Mouse (Mus musculus) heart, postnatal 0 days (tissue): ENCODE measurements around the gene Scnn1b. TPM values are rescaled to one million over a fixed set of nuclear protein-coding genes. Genes with fewer than 3 reads are reported as not detected.

Experiments used
- ATAC-seq: fragments of 200-750 bp; cut with Nextera tagmentation; 2 replicates; pipeline ENCODE4 v1.8.0; 2017; ENCODE audit warnings: low read depth, moderate number of reproducible peaks, moderate library complexity; ENCODE audit not compliant: insufficient read depth
- DNase-seq: peaks from one replicate; pipeline ENCODE4 v3.0.0-alpha.2; 2016; ENCODE audit warnings: low spot score
- H3K27ac ChIP-seq: fragments of 300-500 bp; sonication (generic); 2 replicates; pipeline ENCODE4 v1.5.1; 2014; ENCODE audit warnings: low read depth, mild to moderate bottlenecking
- H3K27me3 ChIP-seq: fragments of 300-500 bp; sonication (generic); 2 replicates; pipeline ENCODE4 v1.6.1; 2014; ENCODE audit warnings: low read length, mixed read lengths; ENCODE audit not compliant: control insufficient read depth, insufficient read depth
- H3K36me3 ChIP-seq: fragments of 300-500 bp; sonication (generic); replicated peaks from 2 replicates; pipeline ENCODE4 v1.6.1; 2014; ENCODE audit warnings: low read length, mixed read lengths; ENCODE audit not compliant: control insufficient read depth, insufficient read depth
- H3K4me1 ChIP-seq: fragments of 300-500 bp; sonication (generic); 2 replicates; pipeline ENCODE4 v1.6.1; 2014; ENCODE audit warnings: antibody characterized with exemption; ENCODE audit not compliant: control insufficient read depth, insufficient read depth
- H3K4me2 ChIP-seq: fragments of 300-500 bp; sonication (generic); 2 replicates; pipeline ENCODE4 v1.6.1; 2014; ENCODE audit warnings: low read depth, mild to moderate bottlenecking, low read length, moderate library complexity
- H3K4me3 ChIP-seq: fragments of 300-500 bp; sonication (generic); 2 replicates; pipeline ENCODE4 v1.5.1; 2014; ENCODE audit warnings: low read depth, low read length
- H3K9ac ChIP-seq: fragments of 300-500 bp; sonication (generic); replicated peaks from 2 replicates; pipeline ENCODE4 v1.6.1; 2014; ENCODE audit warnings: low read depth, low read length, mixed read lengths
- H3K9me3 ChIP-seq: fragments of 300-500 bp; sonication (generic); replicated peaks from 2 replicates; pipeline ENCODE4 v1.6.1; 2016; ENCODE audit warnings: low read length; ENCODE audit not compliant: control insufficient read depth
- CTCF ChIP-seq: IDR thresholded peaks from 2 replicates; pipeline ENCODE4 v1.5.1; 2016; ENCODE audit warnings: antibody characterized with exemption, control low read depth, low read depth
- EP300 ChIP-seq: IDR thresholded peaks from 2 replicates; pipeline ENCODE4 v1.6.1; 2016; ENCODE audit warnings: antibody characterized with exemption, low read depth
- WGBS: fragments of 180-500 bp; shearing (Covaris S2); extraction: QIAGEN DNeasy Blood & Tissue Kit; methylation state at CpG from one replicate; pipeline ENCODE4 v1.1.7; 2014; 5-methylcytosine and 5-hydroxymethylcytosine counted together
- polyA plus RNA-seq: library from polyadenylated mRNA; unstranded; fragments of >200 nt; fragmentation: Nextera tagmentation; extraction: Ambion mirVana; gene quantifications from 2 replicates; pipeline ENCODE4 v1.2.1, GENCODE M21; 2015
- total RNA-seq: library from RNA; depleted of rRNA; stranded (reverse); fragments of >200 nt; gene quantifications from 2 replicates; pipeline ENCODE4 v1.2.3, GENCODE M21; 2014; ENCODE audit warnings: low replicate concordance

Scnn1b gene
- total and polyA plus RNA-seq, 2 experiments from 2014 or later: 0.10 TPM; not detected in 1

- DNase-seq (no peak), ATAC-seq (no peak)
- peaks cover 11% of the 10 kb centered on the region for H3K36me3 ChIP-seq
- TF ChIP-seq EP300 (no peak), CTCF (no peak)
- no peaks in the 10 kb centered on the region for H3K9me3 ChIP-seq
- no peaks in the 10 kb centered on the region for H3K27me3 ChIP-seq
- no peak overlapping the region for H3K27ac ChIP-seq
- no peak overlapping the region for H3K4me2 ChIP-seq
- H3K9ac ChIP-seq: no peak overlapping the region
- H3K4me3 ChIP-seq: no peak overlapping the region
- peaks cover 10% of the 10 kb centered on the region for H3K4me1 ChIP-seq
- 53% methylated on average over 12 of the region's 12 CpGs for WGBS
Measured at GRCm38 (mm10) chr7:121935906-121936794, 71.3 kb downstream of the Scnn1b start.

- Histone ChIP-seq H3K4me3 (no peak overlapping the region), H3K9me3 (no peaks in the 10 kb centered on the region), H3K4me1 (peaks cover 13% of the 10 kb centered on the region), H3K27me3 (no peaks in the 10 kb centered on the region), H3K9ac (no peak overlapping the region), H3K27ac (no peak overlapping the region), H3K36me3 (peaks cover 11% of the 10 kb centered on the region), H3K4me2 (no peak overlapping the region)
- ATAC-seq: peak; percentile 60; the same call in 1 of the 2 replicates
- DNase-seq: no peak
- TF ChIP-seq CTCF: no peak
- no peak for TF ChIP-seq EP300
- WGBS: 34% methylated on average over 14 of the region's 14 CpGs
Measured at GRCm38 (mm10) chr7:121936861-121937630, 72.2 kb downstream of the Scnn1b start.

- H3K9ac ChIP-seq: no peak overlapping the region
- peaks cover 5% of the 10 kb centered on the region for H3K36me3 ChIP-seq
- no peak overlapping the region for H3K27ac ChIP-seq
- ATAC-seq: no peak
- TF ChIP-seq EP300 (no peak), CTCF (no peak)
- peaks cover 16% of the 10 kb centered on the region for H3K4me1 ChIP-seq
- no peak for DNase-seq
- no peaks in the 10 kb centered on the region for H3K27me3 ChIP-seq
- WGBS: 84% methylated on average over 8 of the region's 8 CpGs
- no peaks in the 10 kb centered on the region for H3K9me3 ChIP-seq
- H3K4me3 ChIP-seq: no peak overlapping the region
- no peak overlapping the region for H3K4me2 ChIP-seq
Measured at GRCm38 (mm10) chr7:121938124-121938891, 73.5 kb downstream of the Scnn1b start.

GRCm38 (mm10) chr7:121939244-121939643, 74.4 kb downstream of the Scnn1b start:
- Histone ChIP-seq H3K4me2 (no peak overlapping the region), H3K9me3 (no peaks in the 10 kb centered on the region), H3K36me3 (peaks cover 5% of the 10 kb centered on the region), H3K27me3 (no peaks in the 10 kb centered on the region), H3K4me1 (peaks cover 16% of the 10 kb centered on the region), H3K9ac (no peak overlapping the region), H3K27ac (no peak overlapping the region), H3K4me3 (no peak overlapping the region)
- DNase-seq (no peak), ATAC-seq (no peak)
- WGBS: 61% methylated on average over 6 of the region's 6 CpGs
- TF ChIP-seq CTCF: no peak
- TF ChIP-seq EP300: no peak

- H3K9ac ChIP-seq: no peak overlapping the region
- WGBS: 42% methylated on average over 4 of the region's 4 CpGs
- TF ChIP-seq EP300 (no peak), CTCF (no peak)
- H3K27me3 ChIP-seq: no peaks in the 10 kb centered on the region
- no peak overlapping the region for H3K4me3 ChIP-seq
- peaks cover 16% of the 10 kb centered on the region for H3K4me1 ChIP-seq
- no peak overlapping the region for H3K27ac ChIP-seq
- no peak overlapping the region for H3K4me2 ChIP-seq
- no peak for ATAC-seq
- H3K9me3 ChIP-seq: no peaks in the 10 kb centered on the region
- no peak for DNase-seq
- H3K36me3 ChIP-seq: peaks cover 5% of the 10 kb centered on the region
Measured at GRCm38 (mm10) chr7:121939729-121940128, 74.9 kb downstream of the Scnn1b start.
